Mouse (Mus musculus) CH12.LX (cell line): ENCODE data around the gene Tyk2.

Experiments used
- GABPA ChIP-seq: IDR thresholded peaks from 2 replicates; pipeline ENCODE4 v1.6.1; 2012; ENCODE audit warnings: low read depth, low read length, improper control_type of control experiment, inconsistent platforms; ENCODE audit not compliant: insufficient replicate concordance
- MAX ChIP-seq: IDR thresholded peaks from 2 replicates; pipeline ENCODE4 v1.6.1; 2011; ENCODE audit warnings: low read length, improper control_type of control experiment
- POLR2A ChIP-seq: IDR thresholded peaks from 2 replicates; pipeline ENCODE4 v1.6.1; 2011; ENCODE audit warnings: low read depth, mild to moderate bottlenecking, improper control_type of control experiment, low read length
- SIN3A ChIP-seq: IDR thresholded peaks from 2 replicates; pipeline ENCODE4 v1.6.1; 2012; ENCODE audit warnings: low read length, improper control_type of control experiment, inconsistent platforms
- ZC3H11A ChIP-seq: IDR thresholded peaks from 2 replicates; pipeline ENCODE4 v1.6.1; 2012; ENCODE audit warnings: low read depth, mild to moderate bottlenecking, inconsistent platforms, low read length, improper control_type of control experiment

DNA sequence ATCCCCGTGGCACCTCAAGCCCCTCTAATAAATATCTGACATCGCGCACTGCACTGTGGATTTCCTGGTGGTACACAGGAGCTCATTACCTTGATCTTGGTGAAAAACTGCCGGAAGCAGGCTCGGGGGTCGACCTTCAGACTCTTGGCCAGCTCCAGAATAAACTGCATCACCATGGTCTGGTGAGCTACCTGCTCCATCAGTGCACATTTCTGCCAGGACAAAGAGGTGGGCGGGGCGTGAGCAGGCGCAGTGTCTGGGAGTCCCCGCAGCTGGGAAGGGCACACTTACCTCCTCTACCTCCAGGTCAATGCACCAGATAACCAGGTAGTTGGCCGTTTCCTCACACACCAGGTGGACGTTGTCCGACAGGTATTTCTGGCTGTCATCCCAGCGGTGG, 10.9 kb upstream of the Tyk2 start:
- TF ChIP-seq SIN3A (no peak), POLR2A (no peak), GABPA (no peak), MAX (no peak), ZC3H11A (no peak)
